Mouse (Mus musculus): Measurements from ENCODE around the gene Tmem266. TPM values are rescaled to one million over a fixed set of nuclear protein-coding genes. Genes with fewer than 3 reads are reported as not detected.

Gene Tmem266
- total RNA-seq, 4 experiments from 2014 or later, result 2.4 to 3.0 (median 2.5) TPM

DNA sequence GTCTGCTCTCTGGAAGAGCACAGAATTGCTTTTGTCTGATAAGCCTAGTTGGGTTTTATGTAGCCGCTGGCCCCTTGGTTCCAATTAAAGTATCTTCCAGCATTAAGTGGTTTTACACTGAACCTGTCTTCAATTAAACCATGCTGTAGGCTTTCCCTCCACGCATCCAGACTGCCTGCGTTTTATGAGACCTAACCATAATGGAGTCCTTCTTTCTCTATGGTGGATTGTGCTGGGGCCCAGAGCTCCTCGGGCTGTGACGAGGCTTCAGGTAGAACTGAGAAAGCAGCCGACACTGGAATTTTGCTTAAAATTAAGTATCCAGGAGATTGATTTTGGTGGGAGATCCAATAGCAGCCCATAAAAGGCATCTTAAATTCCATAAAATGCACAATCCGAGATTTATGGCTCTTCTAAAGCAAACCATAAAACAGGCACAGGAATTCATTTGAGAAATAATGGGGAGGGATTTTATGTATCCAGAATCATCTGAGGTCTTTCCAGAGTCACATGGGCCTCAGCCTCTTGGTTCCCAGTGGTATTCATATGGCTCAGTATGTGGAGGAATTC is 72.4 kb downstream of the Tmem266 start:
- no peak for DNase-seq (ENCODE audit: low spot score)

DNA sequence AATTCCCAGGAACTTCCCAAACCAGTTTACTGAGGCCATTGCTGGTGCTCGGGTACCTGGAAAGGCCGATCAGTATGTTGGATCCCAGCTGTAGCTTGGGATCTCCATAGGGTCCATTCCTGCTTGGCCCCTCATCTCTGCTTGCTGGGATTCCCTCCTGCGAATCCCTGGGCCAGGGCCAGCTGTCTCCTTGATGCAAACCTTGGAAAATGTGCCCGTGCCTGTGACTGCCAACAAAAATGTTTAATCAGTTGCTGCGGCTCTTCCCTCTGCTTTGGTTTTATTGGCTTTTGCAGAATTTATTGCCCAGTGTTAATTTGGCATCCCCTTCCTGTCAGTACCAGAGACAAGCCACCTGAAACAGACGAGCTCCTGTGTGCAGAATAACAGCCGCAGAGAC is 75.6 kb downstream of the Tmem266 start:
- no peak for DNase-seq (ENCODE audit: low spot score)

DNA sequence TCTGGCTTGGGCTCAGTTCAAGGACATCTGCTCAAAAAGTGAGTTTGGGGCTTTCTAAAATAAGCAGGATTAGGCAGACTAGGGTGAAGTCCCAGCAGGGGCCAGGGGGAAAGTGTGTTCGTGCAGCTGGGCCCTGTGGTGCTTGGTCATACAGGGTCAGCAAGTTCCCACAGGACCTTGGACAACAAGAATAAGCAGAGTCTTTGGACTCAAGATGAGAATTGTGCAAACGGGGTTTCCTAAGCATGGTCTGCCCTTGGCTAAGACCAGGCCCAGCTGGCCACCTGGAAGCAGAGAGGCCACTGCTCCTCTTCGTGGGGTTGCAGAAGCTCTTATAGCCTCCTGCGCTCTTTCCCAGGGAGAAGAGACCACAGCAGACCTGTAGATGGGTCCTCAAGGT is 77.5 kb downstream of the Tmem266 start:
- DNase-seq (ENCODE audit: low spot score), result no peak

DNA sequence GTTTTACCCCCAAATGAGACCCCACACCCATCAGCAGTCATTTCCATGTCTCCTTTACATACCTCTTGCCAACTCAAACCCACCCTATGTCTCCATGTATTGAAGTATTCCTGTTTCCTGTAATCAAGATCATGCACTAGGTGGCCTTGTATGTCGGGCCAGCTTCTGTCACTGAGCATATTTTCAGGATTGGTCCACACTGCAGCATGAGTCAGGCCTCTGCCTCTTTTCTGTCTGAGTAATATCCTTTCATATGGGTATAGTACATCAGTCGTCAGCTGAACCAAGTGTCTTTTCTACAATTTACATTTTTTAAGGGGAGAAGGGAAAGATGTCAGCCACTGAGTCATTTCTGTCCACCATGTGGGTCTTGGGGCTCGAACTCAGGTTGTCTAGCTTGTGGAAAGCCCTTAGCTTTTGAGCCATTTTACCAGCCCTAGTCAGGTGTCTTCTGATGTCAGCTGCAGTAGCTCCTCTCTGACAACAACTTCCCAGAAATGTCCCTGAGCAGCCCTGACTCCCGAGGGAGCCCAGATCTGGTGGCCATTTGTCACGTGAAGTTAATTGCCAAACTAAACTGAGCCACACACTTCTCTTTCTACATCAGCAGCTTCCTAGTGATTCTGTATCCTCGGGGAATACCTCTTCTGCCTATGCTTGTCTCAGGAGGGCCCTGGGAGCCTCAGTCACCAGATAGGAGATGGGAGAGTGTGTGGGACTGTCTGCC is 78.4 kb downstream of the Tmem266 start:
- no peak for DNase-seq (ENCODE audit: low spot score)

DNA sequence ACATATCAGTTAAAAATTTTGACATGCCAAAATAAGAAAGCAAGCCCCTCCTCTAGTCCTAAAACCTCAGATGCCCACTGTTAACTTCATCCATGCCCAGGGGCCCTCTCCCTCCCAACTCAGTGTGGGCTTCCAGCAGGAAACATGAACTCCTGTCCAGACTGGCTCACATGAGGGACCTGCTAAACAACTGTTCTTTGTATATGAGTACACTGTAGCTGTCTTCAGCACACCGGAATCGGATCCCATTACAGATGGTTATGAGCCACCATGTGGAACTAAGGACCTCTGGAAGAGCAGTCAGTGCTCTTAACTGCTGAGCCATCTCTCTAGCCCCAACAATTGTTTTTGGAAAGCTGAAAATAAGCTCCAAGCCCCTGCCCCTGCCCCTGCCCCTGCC is 80.1 kb downstream of the Tmem266 start:
- DNase-seq (ENCODE audit: low spot score), result no peak

DNA sequence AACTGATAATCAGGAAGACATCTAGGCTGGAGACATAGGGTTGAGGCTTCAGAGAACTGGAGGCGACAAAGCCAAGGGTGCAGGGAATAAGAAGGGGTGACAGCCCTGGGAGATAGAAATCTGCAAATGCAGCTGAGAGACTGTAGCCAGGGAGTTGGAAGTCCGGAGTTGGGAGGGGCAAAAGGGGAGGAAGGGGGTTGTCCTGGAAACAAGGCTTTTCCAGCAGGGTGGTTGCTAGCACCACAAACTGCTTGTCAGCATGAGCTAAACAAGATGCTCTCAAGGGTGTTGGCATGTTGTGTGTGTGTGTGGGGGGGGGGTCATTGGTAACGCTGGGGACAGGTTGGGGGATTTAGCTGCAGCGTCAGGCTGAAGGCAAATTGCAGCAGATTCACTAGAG is 82.1 kb downstream of the Tmem266 start:
- DNase-seq (ENCODE audit: low spot score), result no peak

DNA sequence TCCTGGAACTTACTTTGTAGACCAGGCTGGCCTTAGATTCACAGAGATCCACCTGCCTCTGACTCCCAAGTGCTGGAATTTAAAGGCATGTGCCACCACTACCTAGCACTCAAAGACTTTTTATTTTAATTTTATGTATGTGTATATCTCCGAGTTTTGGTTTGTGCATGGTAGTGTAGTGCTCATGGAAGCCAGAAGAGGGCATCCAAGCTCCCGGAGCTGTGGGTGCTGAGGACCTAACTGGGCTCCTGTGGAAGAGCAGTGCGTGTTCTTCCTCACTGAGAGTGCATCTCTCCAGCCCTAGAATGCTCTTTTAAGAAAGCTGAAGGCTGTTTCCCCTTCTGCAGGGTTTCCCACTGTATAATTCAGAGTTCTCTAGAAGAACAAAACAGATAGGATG is 83.1 kb downstream of the Tmem266 start:
- DNase-seq (ENCODE audit: low spot score), result no peak

DNA sequence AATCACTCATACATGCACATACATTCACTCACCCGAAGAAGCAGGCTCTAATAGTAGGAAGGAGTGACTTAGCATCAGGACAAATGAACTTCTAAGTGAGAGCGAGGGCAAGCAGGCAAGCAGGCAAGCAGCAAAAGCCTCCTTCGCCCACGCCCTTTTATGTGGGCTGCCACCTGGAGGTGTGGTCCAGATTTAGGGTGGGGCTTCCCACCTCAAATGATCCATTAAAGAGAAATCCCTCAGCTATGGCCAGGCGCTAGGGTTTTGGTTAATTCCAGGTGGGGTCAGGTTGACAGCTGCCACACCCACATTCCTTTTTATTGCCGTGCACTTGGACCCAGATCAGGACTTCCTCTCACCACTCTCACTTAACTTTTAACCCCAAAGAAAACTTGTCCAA is 83.7 kb downstream of the Tmem266 start:
- DNase-seq (ENCODE audit: low spot score), result no peak

DNA sequence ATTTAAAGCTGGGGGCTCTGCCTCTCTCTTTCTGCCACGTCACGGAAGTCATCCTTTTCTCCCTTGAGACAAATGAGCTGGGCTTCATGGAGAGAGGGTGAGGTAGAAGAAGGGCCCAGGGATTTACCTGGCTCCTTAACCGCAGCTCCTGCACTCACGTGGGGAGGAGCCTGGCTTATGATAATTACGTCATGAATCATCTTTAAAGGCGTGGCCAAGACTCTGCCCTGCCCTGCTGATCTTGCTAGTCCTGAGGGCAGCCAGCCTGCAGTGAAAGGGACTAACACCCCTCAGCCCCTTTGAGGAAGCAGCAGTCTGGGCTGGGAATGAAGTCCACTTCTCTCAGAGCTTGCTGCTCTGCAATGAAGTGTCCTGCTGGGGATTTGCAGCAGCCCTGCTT is 84.4 kb downstream of the Tmem266 start:
- DNase-seq (ENCODE audit: low spot score), result no peak

DNA sequence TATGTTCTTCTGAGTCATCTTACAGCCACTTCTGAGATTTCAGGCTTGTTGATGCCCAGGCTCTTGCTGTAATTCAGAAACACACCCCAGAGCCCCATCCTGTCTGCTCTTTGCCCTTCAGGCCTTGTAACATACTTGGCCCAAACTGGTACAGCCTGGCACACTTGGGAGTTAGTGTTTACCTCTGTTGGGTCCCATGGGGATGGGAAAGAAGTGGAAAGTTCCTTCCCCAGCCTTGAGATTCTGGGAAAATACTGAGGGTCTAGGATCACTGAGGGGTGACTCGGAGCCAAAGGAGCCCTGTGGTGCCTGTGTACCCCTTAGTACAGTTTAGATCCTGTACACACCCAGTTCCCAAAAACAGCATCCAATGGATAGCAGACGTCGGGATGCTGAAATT is 95.1 kb downstream of the Tmem266 start:
- DNase-seq (ENCODE audit: low spot score), result no peak

DNA sequence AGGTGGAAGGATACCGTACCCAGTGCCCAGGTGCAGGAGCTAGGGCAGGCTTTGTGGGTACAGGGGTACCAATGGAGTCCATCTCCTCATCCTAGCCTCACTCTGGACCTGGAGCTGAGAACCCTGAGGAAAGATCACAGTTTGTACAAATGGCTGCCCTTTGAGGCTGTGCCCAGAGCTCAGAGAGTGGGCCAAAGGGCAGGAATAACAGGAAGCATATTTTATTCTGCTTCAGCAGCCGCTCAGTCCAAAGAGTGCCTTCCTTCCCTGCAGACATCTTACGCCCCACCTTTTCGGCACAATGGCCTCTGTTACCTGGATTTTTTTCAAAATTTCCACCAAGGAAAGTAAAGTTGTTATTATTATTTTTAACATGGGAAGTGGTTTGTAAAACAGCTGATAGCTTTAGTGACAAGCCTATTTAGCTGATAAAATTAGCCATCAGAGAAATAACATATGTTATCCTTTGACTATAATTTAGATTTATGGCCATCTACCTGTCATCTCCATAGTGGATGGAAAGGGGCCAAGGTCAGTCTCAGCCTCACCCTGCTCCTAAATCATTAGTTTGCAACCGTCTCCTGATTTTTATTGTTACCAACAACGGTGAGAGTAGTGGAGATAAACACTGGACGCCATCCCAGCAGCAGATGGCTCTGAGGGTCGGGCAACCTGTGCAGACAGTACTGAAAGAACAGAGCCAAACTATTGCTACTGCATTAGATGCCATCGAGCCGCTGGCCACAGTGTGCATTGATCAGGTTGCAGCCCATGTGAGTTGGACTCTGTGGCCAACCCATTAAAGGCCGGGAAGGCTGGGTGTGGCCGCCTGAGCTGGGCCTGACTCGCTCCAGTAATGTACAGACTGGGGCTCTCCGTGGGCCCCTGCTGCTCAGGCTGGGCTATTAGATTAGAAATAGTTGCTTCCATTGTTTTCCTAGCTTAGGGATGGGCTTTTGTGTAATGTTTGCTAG is 97.0 kb downstream of the Tmem266 start:
- DNase-seq (ENCODE audit: low spot score), result no peak

DNA sequence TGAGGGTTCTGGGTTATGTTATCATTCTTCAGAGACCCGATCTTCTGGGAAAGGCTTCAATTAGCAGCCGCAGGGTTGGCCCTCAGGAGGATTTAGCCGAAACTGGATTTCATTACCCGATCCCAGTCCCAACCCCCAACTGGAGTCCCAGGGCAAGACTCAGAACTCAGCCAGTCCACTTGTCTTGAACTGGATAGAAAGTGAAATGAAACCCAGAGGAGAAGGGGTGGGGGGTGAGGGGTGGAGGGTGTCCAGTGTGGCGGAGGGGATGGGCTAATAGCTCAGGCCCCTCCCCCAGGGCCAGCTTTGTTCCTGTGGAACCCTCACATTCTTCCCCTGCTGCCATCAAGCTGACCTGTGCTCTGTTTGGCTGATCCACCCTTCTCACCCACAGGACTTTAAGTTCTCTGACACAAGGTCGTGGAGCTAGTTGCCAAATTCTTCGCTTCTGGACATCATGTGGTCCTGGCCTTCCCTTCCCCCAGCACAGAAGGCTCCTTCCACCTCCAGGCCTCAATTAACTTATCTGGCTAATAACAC is 98.6 kb downstream of the Tmem266 start:
- no peak for DNase-seq (ENCODE audit: low spot score)

DNA sequence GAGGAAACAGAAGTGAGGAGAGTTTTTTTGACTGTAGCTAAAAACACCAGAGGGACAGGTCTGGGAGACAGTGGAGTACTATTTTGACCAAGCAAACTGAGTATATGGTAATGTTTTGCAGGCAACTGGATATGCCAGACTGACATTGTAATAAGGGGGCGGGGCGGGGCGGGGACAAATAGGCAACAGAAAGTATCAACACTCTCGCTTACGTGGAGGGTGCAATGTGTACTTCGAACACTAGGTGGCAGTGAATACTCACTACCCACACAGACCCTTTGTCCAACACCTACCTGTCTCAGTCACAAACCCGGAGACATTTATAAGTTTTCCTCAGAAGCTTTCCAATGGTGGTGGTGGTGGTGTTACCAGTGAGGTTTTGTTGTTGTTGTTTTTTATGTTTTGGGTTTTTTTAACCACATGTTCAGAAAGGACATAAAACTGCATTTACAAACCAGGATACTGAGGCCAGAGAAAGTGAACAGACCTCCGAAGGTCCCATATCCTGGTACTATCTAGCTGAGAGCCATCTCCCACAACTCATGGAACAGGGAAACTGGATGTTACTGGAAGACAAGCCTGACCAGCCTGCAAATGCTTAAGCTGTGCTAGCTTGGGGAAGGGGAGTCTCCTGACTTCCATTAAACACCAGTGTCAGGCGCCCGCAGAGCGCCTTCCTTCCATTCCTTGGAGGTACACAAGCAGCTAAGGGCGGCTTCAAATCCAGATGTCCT is 102.7 kb downstream of the Tmem266 start:
- DNase-seq (ENCODE audit: low spot score), result peak; percentile 48

DNA sequence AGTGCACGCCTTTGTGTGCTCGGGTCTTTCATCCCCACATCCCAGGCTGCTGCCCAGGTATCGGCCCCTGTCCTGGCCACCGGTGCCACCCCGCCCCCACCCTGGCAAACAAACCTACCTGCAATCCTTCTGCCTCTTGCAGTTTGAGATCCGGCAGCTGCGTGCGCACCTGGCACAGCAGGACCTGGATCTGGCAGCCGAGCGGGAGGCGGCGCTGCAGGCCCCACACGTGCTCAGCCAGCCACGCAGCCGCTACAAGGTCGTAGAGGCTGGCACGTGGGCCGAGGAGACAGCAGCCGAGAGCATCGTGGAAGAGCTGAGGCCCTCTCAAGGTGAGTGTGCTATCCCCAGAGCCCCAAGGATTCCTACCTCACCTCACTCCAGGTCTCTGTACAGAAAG is 103.4 kb downstream of the Tmem266 start:
- no peak for DNase-seq (ENCODE audit: low spot score)

DNA sequence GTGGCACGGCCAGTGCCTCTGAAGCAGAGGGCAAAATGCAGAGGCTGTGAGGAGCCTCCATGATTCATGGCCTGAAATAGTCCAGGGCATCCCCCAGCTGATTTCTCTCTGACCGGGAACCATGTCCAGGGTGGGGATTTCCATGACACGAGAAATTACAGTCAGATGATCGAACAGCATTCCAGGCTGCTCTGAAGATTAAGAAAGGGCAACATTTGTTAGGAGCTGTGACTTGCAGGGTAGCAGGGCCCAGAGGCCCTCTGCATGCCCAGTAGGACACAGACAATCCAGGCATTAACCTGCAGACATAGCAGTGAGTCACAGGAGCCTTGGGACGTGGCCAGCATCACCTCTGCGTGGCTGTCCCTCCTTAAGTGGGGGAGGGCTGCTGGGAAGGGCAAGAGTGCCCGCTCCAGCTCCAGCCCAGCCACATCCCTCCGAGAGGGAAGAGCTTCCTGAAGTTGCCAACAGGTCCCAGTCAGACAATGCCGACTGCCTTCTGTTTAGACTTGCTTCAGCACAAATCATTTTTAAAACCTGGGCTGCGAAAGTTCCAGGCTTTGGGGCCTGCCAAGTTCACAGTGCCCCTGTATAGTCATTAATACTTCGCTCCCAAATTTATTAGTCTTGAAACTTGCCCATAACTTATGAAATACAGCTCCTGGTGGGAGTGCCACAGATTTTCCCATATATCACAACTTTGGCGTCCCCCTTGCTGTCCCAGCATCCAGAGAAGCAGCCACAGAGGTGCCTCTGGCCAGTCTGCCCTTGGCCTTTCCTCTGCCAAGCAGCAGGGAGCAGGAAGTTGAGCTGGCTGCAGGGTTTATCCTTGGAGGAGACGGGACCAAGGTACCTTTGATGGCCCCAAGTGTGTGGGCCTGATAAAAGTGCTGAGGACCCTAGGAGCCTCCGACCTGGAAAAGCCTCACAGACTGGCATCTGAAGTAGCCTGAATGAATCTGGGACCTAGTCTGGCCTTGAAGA is 105.9 kb downstream of the Tmem266 start:
- DNase-seq (ENCODE audit: low spot score), result no peak

DNA sequence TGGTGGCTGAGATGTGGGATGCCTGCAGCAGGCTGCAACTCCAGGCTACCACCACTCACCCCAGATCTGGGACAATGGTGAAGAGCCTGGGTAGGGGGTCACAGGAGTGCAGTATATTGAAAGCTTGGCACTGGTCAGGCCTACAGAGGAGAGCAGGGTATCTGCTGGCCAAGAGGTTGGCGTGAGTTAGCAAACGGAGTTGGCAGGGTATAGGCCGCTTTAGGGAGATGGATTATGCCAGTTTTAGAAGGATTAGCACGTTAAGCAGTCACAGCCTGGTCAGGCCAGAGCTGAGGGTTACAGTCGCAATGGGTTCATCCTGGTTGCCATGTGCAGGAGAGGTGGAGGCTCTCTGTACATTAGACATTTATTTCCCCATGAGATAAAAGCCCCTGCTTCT is 107.2 kb downstream of the Tmem266 start:
- no peak for DNase-seq (ENCODE audit: low spot score)

DNA sequence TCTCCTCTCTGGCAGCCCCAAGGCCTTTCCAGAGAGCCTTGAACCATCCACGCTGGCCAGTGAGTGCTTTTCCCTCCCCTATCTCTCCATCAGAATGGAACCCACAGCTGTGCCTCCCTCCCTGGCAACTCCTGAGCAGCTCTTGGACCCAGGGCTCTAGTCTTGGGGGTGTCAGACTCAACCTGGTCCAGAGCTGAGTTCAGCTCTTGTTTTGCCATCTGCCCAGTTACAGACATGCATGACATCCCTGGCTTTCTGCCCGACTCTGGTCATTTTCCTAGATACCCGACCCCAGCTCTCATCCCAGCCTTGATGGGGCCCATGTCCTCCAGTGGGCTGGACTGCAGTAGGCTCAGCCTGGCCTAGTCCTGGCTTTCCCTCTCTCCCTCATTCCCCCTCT is 111.7 kb downstream of the Tmem266 start:
- DNase-seq (ENCODE audit: low spot score), result no peak

DNA sequence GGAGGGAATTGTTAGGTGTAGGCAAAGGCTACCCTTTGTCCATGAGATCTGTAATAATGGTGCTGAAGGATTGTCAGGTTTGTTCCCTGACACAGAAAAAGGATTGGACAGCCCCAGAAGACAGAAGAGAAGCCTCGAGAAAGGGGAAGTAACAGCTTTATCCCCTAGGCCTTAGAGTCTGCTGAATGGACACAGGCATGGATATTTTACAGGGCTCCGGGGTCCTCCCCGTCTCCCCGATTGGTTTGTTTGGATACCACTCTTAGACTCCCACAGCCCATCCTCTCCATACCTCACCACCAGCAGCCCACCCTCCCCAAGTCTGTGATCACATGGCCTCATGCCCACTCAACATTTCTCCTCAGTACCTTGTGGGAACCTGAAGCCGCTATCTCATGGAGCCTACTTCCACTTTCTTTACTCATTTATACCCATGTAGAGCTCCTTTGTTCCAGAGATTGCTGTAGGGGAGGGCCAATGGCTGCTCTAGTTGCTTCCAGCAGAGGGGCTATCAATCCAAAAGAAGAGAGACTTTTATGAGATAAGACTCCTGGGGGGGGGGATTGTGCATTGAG is 112.6 kb downstream of the Tmem266 start:
- DNase-seq (ENCODE audit: low spot score), result no peak

DNA sequence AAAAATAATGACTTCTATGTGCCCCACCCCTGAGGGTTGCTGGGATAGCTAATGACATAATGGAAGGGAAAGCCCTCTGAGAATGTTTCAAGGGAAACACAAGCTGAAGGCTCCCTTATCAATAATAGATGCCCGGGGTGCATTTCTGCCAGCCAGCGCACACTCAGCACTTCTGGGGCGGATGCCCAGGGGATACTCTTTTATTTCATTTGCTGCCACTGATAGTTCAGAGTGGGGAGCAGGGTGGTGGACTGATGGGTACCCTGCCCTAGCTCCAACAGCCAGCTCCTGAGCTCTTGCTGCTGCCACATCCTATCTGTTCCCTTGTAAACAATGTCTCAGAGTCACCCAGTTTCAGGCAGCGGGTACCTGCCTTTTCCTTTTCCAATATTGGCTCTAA is 120.8 kb downstream of the Tmem266 start:
- no peak for DNase-seq (ENCODE audit: low spot score)

DNA sequence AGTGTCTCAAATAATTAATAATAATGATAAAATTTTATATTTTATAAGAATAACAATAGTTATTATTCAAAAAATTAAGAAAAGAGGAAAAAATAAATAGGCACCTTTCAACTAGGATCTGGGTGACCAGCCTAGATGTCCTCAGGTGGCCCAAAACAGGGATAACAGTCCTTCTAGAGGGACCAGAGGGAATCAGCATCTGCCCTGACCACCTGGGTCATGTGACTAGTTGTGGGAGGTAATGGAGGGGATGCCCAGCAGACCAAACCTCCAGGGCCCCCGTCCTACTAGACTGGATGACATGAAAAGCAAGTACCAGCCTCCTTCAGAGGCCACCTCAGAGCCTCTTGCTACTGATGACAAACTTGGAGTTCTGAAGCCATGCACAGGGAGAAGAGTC is 122.4 kb downstream of the Tmem266 start:
- DNase-seq (ENCODE audit: low spot score), result no peak

All from heart, adult 8-10 months (tissue).